Mouse (Mus musculus) mouse embryonic stem cell (cell line): Measurements from ENCODE around the gene Crocc.

Experiments
- in situ Hi-C, 2 experiments: fragments of 300-500 bp; cut with MboI; formaldehyde crosslinking; loops; 1 replicate in 1 of 2; 3 replicates in 1 of 2; pipeline ENCODE4 v1.14.3; 2019 to 2020; ENCODE audit warnings: low sequenced_read_pairs in 2 of 2, low pct_unique_long_range_greater_than_20kb in 1 of 2, mixed read lengths in 1 of 2; ENCODE audit not compliant: unreplicated experiment in 1 of 2

Gene Crocc

DNA sequence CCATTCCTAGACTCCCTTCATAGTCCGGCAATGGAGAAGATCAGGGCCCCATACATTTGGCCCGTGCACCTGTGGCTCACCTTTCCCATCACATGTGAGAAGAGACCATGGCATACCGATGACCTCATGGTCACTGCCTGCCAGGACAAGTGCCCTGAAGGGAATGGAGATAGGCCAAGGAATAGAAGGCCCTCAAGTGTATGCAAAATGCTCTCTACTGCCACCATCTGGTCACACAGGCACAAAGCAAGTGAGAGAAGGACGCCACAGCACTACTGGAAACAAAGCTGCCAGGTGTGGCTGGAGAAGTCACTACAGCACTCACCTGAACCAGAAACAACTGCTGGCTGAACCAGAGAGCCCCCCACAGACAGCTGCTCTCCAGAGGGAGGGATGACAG is 9.4 kb upstream of the Crocc start:
- in situ Hi-C loops = no loop called here

DNA sequence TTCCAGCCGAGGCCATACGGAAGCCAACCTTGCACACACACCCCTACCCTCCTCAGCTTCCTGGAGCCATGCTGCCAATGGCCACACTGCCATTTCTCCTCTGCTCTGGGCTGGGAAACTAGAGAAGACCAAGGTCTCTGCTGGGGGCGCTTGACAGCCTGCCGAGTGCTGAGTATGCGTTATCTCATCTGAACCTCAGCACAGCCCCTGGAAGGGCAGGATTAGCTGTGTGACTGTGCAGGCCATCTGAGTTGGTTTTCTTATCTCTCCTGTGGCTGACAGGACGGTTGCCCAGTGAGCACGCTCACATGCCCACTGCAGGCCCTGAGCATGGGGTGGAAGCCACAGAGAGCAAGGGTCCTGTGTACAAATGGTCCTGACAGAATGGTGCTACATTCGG is 8.3 kb upstream of the Crocc start:
- in situ Hi-C loops = no loop called here

DNA sequence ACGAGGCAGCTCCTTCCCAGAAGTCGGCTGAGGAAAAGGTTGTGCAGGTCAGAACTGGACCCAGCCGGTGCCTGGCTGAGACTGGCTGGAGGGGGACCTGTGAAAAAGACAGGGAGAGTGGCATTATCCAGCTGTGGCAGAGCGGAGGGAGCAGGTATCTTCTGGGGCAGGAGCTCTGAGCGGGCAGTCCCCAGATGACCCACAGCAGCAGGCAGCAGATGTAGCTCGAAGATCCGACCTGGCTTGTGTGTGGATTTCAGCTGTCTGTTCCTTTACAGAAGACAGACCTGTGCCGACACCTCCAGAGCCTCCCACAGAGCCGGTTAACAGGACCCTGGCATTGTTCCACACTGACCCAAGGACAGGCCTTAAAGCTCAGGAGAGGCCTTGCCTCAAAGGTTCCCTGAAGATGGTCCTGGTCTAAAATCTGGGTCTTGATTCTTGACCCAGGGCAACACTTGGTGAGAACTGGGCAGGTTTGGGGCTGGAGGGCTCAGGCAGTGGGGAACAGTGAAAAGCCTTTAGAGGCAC is 7.2 kb upstream of the Crocc start:
- in situ Hi-C loops = no loop called here

DNA sequence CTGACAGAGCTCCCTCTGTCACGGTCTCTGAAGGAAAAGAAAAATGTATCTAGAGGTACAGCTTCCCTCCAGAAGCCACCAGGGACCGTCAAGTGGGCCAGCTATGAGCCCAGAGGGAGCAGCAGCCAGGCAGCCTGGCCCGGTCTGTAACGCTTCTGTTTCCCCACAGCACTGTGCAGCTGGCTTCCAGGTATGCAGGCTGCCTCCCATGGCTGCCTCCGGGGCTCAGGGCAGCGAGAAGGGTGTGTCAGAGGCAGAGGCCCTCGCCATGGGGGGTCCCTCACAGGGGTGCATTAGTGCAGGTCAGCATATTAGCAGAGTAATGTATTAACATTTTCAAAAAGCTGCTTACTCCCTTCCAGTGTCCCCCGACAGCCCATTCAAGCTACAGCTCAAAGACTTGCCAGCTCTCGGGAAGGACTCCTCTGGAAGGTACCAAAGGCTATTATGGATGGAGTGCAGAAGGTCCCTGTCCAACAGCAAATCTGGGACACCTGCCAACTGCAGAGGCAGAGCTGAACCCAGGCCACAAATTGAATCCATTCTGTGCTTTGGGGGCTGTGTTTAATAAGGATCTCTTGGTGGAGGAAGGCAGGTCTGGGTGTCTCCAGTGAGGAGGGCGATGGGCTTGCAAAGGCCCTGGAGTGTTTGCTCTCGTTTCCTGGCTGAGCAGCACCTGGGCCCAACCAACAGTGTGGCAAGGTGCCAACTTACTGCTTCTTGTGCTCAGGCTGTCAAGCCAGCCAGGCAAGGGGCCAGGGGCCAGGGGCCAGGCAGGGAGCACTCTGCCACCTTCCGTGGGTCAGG is 6.6 kb upstream of the Crocc start:
- in situ Hi-C loops = no loop called here

DNA sequence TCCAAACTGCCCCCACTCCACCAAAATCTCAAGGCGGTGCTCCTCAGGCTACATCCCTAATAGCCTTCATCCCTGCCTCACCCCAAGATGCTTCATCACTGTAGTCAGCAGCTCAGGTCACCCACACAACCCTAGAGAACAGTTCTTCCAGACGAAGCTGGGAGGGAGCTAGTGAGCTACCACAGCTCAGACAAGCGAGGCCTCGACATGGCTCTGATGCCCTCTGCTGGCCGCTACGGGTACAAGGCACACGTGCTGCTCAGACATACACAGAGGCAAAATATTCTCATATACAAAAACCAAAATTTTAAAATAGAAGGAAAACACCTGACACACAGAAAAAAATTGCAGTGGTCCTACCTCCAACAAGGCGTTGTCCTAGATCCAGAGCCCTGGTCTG is 4.8 kb upstream of the Crocc start:
- in situ Hi-C loops = no loop called here

DNA sequence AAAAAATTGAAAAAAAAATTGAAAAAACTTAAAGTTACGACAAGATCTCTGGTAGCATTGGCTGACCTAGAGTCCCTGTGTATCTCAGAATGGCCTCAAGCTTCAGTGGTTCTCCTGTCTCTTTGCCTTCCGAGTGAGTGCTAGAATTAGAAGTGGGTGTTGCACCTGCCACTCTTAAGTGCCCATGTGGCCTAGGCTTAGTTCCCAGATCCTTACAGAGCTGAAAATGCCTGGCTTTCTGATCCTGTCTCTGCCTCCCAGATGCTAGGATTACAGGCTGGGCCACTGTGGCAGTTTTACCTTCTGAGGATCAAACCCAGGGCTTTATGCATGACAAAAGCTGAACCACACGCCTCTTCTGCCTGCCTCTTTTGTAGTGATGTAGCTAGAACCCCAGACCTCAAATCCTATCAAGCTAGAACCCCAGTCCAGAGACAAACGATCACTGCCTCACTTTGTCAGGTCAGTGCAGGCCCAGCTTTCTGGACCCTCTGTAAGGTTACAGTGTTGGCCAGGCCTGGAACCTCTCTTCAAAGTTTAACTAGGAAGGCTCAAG is 3.8 kb upstream of the Crocc start:
- in situ Hi-C loops = no loop called here

DNA sequence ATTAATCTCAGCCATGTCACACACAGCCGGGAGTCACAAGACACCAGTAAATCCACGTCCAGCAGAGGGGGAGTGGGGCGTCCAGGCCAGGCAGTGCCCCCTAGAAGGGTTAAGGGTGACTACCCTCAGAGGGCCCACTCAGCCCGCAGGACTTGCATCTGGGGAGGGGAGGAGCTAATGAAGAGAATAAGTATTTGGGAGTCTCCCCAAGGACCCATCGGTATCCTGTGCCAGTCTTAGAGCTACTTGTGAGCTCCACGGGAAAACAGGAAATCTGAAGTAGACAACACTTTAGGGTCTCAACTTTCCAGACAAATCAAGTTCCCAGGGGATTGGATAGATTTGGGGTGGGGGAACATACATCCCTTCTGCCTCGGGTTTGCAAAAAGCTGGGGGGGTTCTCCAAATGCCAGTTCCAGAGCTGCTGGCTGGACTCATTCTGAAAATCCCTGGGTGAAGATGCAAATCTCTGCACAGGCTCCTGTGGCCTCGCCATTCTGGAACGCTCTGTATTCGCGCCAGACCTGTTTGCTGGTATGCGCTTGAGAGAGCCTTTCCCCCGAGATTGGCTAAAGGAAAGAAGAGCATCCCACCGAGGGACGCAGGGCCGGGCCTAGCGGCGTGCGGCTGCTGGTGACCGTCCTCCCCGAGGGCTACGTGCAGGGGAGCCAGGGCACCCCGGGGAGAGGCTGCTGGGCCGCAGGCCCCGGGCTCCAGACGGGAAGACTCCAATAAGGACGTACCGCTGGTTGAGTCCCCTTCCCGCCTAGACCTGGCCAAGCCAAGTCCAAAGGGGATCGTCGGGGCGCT is 529 bp downstream of the Crocc start:
- in situ Hi-C loops = no loop called here

DNA sequence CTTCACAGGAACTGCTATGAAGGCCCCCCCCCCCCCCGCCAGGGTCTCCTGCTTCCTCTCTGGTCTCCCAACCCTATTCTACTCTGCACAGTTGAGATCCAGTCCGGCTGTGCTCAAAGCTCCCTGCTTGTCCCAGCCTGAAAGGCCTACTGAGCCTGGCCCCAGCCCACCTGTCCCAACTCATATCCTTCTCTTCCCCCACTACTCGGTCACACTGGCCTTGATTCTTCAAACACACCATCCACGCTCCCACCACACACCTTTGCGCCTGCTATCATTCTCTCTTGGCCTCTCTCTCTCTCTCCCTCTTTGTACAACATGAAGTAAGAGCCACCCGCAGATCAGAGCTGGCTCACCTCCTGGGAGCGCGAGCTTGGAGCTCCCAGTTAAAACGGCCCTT is 1.5 kb downstream of the Crocc start:
- in situ Hi-C loops = no loop called here

DNA sequence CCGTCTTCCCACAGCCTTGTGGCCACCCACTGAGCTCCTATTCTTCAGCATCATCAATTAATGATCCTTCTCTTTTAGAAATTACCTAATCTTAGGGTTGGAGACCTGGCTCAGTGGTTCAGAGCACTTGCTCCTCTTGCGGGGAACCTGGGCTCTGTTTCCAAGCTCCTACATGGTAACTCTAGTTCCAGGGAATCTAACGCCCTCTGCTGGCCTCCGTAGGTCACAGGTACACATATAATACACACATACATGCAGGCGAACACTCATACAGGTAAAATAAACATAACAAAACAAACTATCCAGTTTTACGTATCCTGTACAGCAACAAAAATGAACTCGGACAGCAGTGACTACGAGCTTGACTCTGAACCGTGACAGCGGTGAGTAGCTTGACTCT is 3.4 kb downstream of the Crocc start:
- in situ Hi-C loops = no loop called here

DNA sequence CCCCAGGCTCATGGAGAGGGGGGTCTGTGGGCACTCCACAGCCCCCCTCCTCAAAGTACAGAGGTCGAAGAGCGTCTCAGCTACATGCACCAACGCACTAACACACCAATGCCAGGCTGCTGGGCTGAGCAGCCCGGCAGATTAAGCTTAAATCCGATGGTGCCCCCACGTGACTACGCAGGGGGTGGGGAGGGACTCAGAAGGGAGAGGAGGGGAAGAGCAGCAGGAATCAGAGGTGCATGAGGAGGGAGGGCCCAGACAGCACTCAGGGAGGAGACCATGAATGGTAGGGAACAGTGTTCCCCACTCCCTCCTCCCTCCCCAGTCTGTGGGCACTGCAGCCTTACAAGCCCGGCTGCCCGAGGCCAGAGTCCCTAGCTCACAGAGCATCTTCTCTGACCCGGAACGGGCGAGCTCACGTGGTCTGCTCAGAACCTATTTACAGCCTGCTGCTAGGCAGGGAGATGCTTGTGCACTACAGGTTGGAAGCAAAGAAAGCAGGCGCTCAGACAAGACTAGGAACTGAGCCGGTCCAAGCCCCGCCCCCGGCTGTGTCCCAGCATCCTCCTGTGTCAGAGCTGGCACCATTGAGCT is 6.7 kb downstream of the Crocc start:
- in situ Hi-C loops = no loop called here

DNA sequence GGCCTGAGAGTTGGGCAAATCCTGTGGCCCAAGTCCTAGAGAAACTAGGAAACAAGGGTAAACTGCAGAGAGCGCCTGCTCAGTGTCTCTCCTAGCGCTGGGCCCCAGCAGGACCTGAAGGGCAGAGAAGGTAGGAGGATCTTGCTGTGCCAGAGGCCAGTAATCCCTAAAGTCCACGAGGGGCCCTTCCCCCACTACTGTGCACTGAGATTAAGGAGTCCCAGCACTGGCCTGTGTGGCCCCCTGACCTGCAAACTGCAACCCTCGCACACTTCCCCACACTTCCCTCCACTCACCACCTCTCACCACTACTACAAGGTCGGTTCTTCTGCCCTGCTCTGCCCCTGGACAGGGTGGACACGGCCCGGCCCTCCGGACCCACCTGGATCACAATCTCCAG is 7.2 kb downstream of the Crocc start:
- in situ Hi-C loops = no loop called here

DNA sequence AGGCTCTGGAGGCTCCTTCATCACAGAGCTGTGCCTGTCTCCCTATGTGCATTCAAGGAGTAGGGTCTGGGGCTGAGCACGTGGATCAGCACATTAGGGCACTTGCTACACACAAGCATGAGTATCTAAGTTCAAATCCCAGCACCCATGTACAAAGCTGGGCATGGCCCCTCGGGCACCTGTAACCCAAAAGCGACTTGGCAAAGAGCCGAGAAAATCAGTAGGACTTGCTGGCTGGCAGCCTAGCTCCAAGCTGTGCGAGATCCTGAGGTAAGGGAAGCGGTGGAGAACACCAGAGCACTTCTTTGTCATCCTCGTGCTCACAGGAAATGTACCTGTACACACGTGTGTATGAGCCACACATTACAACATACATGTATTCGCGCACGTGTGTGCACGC is 7.9 kb downstream of the Crocc start:
- in situ Hi-C loops = no loop called here

DNA sequence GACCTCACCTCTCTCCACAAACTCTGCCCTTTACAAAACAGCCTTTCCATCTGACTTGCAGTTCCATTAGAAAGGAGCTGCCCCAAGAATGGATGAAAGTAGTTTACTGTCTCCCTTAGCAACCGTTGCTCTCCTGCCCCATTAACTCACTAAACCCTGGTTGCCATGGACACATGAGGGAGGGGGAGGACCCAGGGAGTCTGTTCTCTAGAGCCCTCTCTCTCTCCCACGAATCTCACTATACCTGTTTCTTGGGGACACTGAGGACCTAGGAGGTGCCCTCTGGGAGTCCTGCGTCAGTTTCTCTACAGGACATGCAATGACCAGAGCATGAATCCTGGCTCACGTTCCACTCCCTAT is 10.9 kb downstream of the Crocc start:
- in situ Hi-C loops = no loop called here

DNA sequence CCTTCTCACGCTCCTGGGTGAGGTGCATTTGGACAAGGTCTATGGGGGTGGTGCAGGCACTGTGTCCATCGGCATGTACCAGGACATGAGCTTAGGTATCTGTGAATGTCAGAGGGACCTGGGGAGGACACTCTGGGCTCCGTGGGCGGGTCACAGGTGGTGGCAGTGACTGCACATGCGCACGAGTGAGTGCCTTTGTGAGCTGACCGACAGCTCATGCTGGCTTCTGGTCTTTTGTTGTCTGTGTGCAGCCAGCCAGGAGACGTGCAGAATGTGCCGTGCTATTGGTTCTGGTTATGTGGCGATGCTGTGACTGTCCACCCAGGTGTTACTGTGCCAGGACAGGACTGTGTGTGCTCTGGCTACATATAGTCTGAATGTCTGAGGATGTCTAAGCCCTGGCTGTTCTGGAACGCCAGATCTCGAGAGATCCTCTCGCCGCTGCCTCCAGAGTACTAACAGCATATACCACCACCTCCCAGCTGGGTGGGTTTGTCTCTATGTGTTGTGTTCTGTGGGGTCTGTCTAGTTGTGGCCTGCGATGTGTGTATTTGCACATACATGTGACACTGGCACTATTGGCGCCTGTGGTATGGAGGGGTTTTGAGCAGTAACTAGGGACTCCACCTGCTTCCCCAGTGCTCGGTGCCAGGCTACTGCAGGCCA is 11.4 kb downstream of the Crocc start:
- in situ Hi-C loops = no loop called here

DNA sequence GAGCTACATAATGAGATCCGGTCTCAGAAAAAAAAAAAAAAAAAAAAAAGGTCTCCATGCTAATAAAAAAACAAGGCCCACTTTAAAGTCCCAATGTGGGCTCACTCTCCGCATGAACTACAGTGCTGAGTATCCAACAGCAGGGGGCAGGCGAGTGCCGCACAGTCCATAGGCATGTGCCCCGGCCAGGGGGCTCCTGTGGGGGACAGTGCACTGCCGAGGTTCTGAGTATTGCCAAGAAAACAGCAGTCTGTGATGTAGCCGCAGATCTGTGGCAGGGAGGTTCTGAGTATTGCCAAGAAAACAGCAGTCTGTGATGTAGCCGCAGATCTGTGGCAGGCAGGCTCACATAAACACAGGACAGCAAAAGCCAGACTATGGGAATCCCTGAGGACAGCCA is 15.5 kb downstream of the Crocc start:
- in situ Hi-C loops = no loop called here

DNA sequence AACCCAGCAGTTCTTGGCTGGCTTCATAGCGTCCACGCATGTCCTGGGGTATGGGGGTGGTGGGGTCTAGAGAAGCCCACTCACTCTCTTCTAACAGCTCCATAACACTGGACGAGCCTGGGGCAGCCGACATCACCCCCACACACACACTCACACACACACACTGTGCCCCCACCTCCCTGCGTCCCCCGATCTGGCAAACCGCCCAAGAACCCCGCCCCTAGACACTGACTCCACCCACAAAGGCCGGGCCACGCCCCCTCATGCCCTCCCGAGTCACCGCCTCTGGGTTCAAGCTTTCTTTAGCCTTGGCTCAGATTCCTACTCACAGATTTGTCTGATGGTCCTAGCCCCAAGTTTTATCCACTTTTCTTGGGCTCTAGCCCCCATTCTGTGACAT is 19.2 kb downstream of the Crocc start:
- in situ Hi-C loops = no loop called here

DNA sequence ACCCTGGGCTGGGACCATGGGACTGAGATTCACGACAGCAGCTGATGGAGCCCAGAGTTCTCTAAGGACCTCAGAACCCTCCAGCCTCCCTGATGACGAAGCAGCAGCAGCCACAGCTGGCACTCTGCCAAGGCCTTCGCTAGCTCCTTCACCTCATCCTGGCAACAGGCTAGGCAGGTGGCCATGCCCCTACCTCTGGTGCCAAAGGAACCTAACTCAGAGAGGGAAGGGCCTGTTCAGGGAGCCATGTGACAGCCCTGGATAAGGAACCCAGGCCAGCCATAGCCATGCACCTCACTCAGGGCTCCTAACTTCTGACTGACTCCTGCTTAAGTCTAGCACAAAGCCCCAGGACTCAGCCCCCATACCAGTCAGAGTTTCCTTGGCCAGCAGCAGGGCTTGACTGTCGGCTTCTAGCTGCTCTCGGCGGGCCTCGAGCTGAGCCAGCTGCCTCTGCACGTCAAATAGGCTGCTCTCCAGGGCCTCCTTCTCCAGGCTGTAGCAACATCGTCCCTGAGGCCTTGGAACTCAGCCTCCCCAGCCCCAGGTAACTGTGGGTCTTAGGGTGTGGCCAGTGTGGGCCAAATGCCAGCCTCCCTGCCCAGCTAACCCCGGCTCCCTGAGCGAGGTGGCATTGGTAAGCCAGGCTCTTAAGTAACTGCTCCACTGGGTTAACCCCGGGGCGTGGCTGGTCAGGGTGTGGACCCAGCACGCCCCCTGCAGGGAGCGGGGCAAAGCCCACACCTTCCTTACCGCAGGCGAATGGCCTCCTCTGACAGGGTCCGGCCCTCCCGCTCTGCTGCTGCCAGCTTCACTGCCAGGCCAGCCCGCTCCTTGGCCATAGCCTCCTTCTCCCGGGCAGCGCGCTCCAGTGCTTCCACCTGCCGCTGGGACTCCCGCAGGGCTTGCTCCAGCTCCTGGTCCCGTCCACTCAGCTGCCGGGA is 26.5 kb downstream of the Crocc start:
- in situ Hi-C loops = no loop called here

DNA sequence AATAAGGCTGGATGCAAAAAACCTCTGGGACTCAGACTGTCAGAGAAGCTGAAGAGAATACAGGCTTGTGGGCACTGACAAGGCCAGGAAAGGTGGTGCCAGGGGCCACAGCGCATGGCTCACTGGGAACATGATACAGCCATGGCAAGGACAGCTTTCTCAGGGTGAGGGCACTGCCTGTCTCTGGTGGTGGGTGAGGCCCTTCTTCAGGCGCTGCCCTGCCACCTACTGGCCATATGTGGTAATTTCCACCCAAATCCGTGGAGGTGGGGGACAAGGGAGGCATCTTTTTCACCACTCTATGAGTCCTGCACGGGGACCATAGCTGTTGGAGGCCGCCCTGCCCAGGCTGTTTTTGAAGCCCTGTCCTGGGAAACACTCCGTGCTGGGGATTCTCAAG is 28.6 kb downstream of the Crocc start:
- in situ Hi-C loops = no loop called here
